Comparison of ENCODE assay signal across 24 mouse cellular contexts in genomic region chr6:37492241-37492640, GRCm38 (mm10). TPM values are rescaled to one million over a fixed set of nuclear protein-coding genes. Genes with fewer than 3 reads are reported as not detected.
"Had no signal": no experiment of that assay in that cellular context is flagged by ENCODE, and none has a peak within 500 bp of the region (broad histone marks: within the 10 kb centered on the region; RNA-seq: fewer than 3 reads in every experiment).

No protein-coding gene starts in this region.

- ATAC-seq: lung, postnatal 0 days; midbrain, embryonic 13.5 days; midbrain, embryonic 15.5 days had no signal

- DNase-seq: lung, adult 2 months; lung, postnatal 14 days; lung, postnatal 36 days; right cerebral cortex, postnatal 14 days; thymus, postnatal 14 days; thymus, postnatal 36 days had no signal

- H3K9ac ChIP-seq: lung, embryonic 15.5 days; midbrain, embryonic 13.5 days; midbrain, embryonic 15.5 days; neural tube, embryonic 12.5 days; stomach, embryonic 15.5 days had no signal

- H3K4me1 ChIP-seq: lung, embryonic 15.5 days; midbrain, embryonic 13.5 days; midbrain, embryonic 15.5 days; neural tube, embryonic 12.5 days; stomach, embryonic 15.5 days had no signal

- H3K36me3 ChIP-seq: lung, embryonic 15.5 days; midbrain, embryonic 13.5 days; midbrain, embryonic 15.5 days; neural tube, embryonic 12.5 days; stomach, embryonic 15.5 days had no signal

- H3K27me3 ChIP-seq: lung, embryonic 15.5 days; midbrain, embryonic 13.5 days; midbrain, embryonic 15.5 days; neural tube, embryonic 12.5 days; stomach, embryonic 15.5 days had no signal

- H3K27ac ChIP-seq: lung, embryonic 15.5 days; macrophage; midbrain, embryonic 13.5 days; midbrain, embryonic 15.5 days; neural tube, embryonic 12.5 days; stomach, embryonic 15.5 days; stomach, postnatal 0 days had no signal

- H3K9me3 ChIP-seq: lung, embryonic 15.5 days; megakaryocyte, embryonic 14.5 days; midbrain, embryonic 13.5 days; midbrain, embryonic 15.5 days; neural tube, embryonic 12.5 days; stomach, embryonic 15.5 days had no signal

- H3K4me3 ChIP-seq: lung, embryonic 15.5 days; megakaryocyte, embryonic 14.5 days; midbrain, embryonic 13.5 days; midbrain, embryonic 15.5 days; neural tube, embryonic 12.5 days; stomach, embryonic 15.5 days had no signal

- H3K4me2 ChIP-seq: lung, embryonic 15.5 days; midbrain, embryonic 11.5 days; midbrain, embryonic 13.5 days; midbrain, embryonic 15.5 days; neural tube, embryonic 12.5 days; stomach, embryonic 15.5 days had no signal

RNA-seq across cellular contexts. Expression of gene Akr1d1, which starts 37.7 kb away (rescaled TPM):
- total RNA-seq: megakaryocyte progenitor cell, adult 5-6 weeks; midbrain, postnatal 0 days; monocyte, adult 5-6 weeks; neutrophil, adult 5-6 weeks had no signal
- polyA plus RNA-seq: lung, embryonic 15.5 days; lung, postnatal 0 days; macrophage; midbrain, embryonic 11.5 days; midbrain, embryonic 13.5 days; midbrain, embryonic 15.5 days; midbrain, postnatal 0 days; neural tube, embryonic 12.5 days; neural tube, embryonic 14.5 days; spleen, adult 2 months; testis, adult 2 months; thymus, postnatal 0 days had no signal
